Mouse (Mus musculus) MEL (cell line): ENCODE data around the gene Gtsf1. TPM values are rescaled to one million over a fixed set of nuclear protein-coding genes. Genes with fewer than 3 reads are reported as not detected.
A peak's percentile ranks its signal among the peaks of the same experiment; 100 is the strongest.

Source experiments
- DNase-seq: peaks from one replicate; pipeline ENCODE4 v3.0.0; 2011; ENCODE audit warnings: low read depth, low spot score
- H3K27ac ChIP-seq: 2 replicates; pipeline ENCODE4 v1.5.1; 2012; ENCODE audit warnings: low read depth, mild to moderate bottlenecking, control low read depth, low read length, moderate library complexity; ENCODE audit not compliant: control insufficient read depth
- H3K27me3 ChIP-seq, 2 experiments: fragments of 150-350 bp in 1 of 2; sonication (generic) in 1 of 2; 2 replicates each; pipeline ENCODE4 v1.6.1; 2012; ENCODE audit warnings: low read length in 2 of 2, mild to moderate bottlenecking in 2 of 2, improper control_type of control experiment in 1 of 2, moderate library complexity in 1 of 2; ENCODE audit not compliant: insufficient read depth in 2 of 2, control insufficient read depth in 1 of 2
- H3K36me3 ChIP-seq, 2 experiments: 2 replicates each; pipeline ENCODE4 v1.6.1; 2012 to 2014; ENCODE audit warnings: low read length in 2 of 2, improper control_type of control experiment in 1 of 2, inconsistent platforms in 1 of 2, mild to moderate bottlenecking in 1 of 2; ENCODE audit not compliant: insufficient read depth in 2 of 2, control insufficient read depth in 1 of 2
- H3K4me1 ChIP-seq, 2 experiments: fragments of 150-350 bp in 1 of 2; sonication (generic) in 1 of 2; 2 replicates each; pipeline ENCODE4 v1.6.1; 2012; ENCODE audit warnings: low read length in 2 of 2, improper control_type of control experiment in 1 of 2, mild to moderate bottlenecking in 1 of 2; ENCODE audit not compliant: insufficient read depth in 2 of 2, control insufficient read depth in 1 of 2
- H3K4me3 ChIP-seq, 2 experiments: fragments of 150-350 bp in 1 of 2; sonication (generic) in 1 of 2; 2 replicates each; pipeline ENCODE4 v1.5.1; 2012; ENCODE audit warnings: low read depth in 2 of 2, low read length in 2 of 2, mild to moderate bottlenecking in 2 of 2, moderate library complexity in 2 of 2, control low read depth in 1 of 2, improper control_type of control experiment in 1 of 2; ENCODE audit not compliant: control insufficient read depth in 1 of 2, insufficient read depth in 1 of 2
- H3K79me2 ChIP-seq: 2 replicates; pipeline ENCODE4 v1.6.1; 2012; ENCODE audit warnings: mild to moderate bottlenecking, low read length, moderate library complexity; ENCODE audit not compliant: control insufficient read depth, poor library complexity, insufficient read depth
- H3K9ac ChIP-seq: 2 replicates; pipeline ENCODE4 v1.6.1; 2012; ENCODE audit warnings: low read depth, mild to moderate bottlenecking, control low read depth, low read length, moderate library complexity; ENCODE audit not compliant: control insufficient read depth, poor library complexity, severe bottlenecking
- H3K9me3 ChIP-seq: fragments of 150-350 bp; sonication (generic); replicated peaks from 2 replicates; pipeline ENCODE4 v1.6.1; 2012; ENCODE audit warnings: mild to moderate bottlenecking, low read length, improper control_type of control experiment, moderate library complexity; ENCODE audit not compliant: insufficient read depth
- BHLHE40 ChIP-seq: IDR thresholded peaks from 2 replicates; pipeline ENCODE4 v1.6.1; 2012; ENCODE audit warnings: low read depth, mild to moderate bottlenecking, inconsistent platforms, low read length, improper control_type of control experiment, borderline replicate concordance
- CHD1 ChIP-seq: IDR thresholded peaks from 2 replicates; pipeline ENCODE4 v1.6.1; 2012; ENCODE audit warnings: low read depth, mild to moderate bottlenecking, inconsistent platforms, low read length, improper control_type of control experiment
- CHD2 ChIP-seq: IDR thresholded peaks from 2 replicates; pipeline ENCODE4 v1.6.1; 2011; ENCODE audit warnings: low read length, improper control_type of control experiment
- CTCF ChIP-seq, 3 experiments: IDR thresholded peaks in 2 of 3; conservative IDR thresholded peaks in 1 of 3; 2 replicates each; pipeline ENCODE4 v1.5.1; 2011 to 2012; ENCODE audit warnings: low read length in 3 of 3, low read depth in 2 of 3, mild to moderate bottlenecking in 2 of 3, improper control_type of control experiment in 1 of 3, inconsistent platforms in 1 of 3, mixed read lengths in 1 of 3, moderate library complexity in 1 of 3; ENCODE audit not compliant: control insufficient read depth in 1 of 3, insufficient read depth in 1 of 3, poor library complexity in 1 of 3, severe bottlenecking in 1 of 3
- ELF1 ChIP-seq: IDR thresholded peaks from 2 replicates; pipeline ENCODE4 v1.6.1; 2014; ENCODE audit warnings: low read depth, mild to moderate bottlenecking, inconsistent platforms, low read length, improper control_type of control experiment, moderate library complexity
- EP300 ChIP-seq, 2 experiments: IDR thresholded peaks; 2 replicates each; pipeline ENCODE4 v1.6.1; 2011; ENCODE audit warnings: improper control_type of control experiment in 2 of 2, low read length in 2 of 2, low read depth in 1 of 2, mild to moderate bottlenecking in 1 of 2
- GATA1 ChIP-seq: IDR thresholded peaks from 2 replicates; pipeline ENCODE4 v1.6.1; 2011; ENCODE audit warnings: low read depth, low read length, improper control_type of control experiment
- HCFC1 ChIP-seq: IDR thresholded peaks from 2 replicates; pipeline ENCODE4 v1.6.1; 2012; ENCODE audit warnings: low read depth, mild to moderate bottlenecking, inconsistent platforms, low read length, improper control_type of control experiment, moderate library complexity
- JUND ChIP-seq: IDR thresholded peaks from 2 replicates; pipeline ENCODE4 v1.6.1; 2011; ENCODE audit warnings: low read depth, mild to moderate bottlenecking, improper control_type of control experiment, low read length
- MAX ChIP-seq: IDR thresholded peaks from 2 replicates; pipeline ENCODE4 v1.6.1; 2011; ENCODE audit warnings: low read length, improper control_type of control experiment
- MAZ ChIP-seq: IDR thresholded peaks from 2 replicates; pipeline ENCODE4 v1.6.1; 2012; ENCODE audit warnings: low read depth, mild to moderate bottlenecking, inconsistent platforms, low read length, improper control_type of control experiment
- MEF2A ChIP-seq: IDR thresholded peaks from 2 replicates; pipeline ENCODE4 v1.6.1; 2014; ENCODE audit warnings: low read depth, mild to moderate bottlenecking, inconsistent platforms, low read length, improper control_type of control experiment; ENCODE audit not compliant: poor library complexity, insufficient replicate concordance, severe bottlenecking; ENCODE audit errors: extremely low read depth
- MXI1 ChIP-seq: IDR thresholded peaks from 2 replicates; pipeline ENCODE4 v1.6.1; 2011; ENCODE audit warnings: mild to moderate bottlenecking, low read depth, low read length, improper control_type of control experiment
- NELFE ChIP-seq: IDR thresholded peaks from 2 replicates; pipeline ENCODE4 v1.6.1; 2011; ENCODE audit warnings: low read depth, low read length, improper control_type of control experiment
- POLR2AphosphoS2 ChIP-seq: IDR thresholded peaks from 2 replicates; pipeline ENCODE4 v1.6.1; 2011; ENCODE audit warnings: low read length, improper control_type of control experiment
- RAD21 ChIP-seq: IDR thresholded peaks from 2 replicates; pipeline ENCODE4 v1.6.1; 2011; ENCODE audit warnings: mild to moderate bottlenecking, low read depth, low read length, improper control_type of control experiment
- RCOR1 ChIP-seq: IDR thresholded peaks from 2 replicates; pipeline ENCODE4 v1.6.1; 2012; ENCODE audit warnings: low read depth, mild to moderate bottlenecking, inconsistent platforms, low read length, improper control_type of control experiment
- SMC3 ChIP-seq: IDR thresholded peaks from 2 replicates; pipeline ENCODE4 v1.6.1; 2011; ENCODE audit warnings: low read depth, low read length, improper control_type of control experiment
- TBP ChIP-seq: IDR thresholded peaks from 2 replicates; pipeline ENCODE4 v1.8.0; 2011; ENCODE audit warnings: low read depth, low read length, improper control_type of control experiment
- TCF12 ChIP-seq: IDR thresholded peaks from 2 replicates; pipeline ENCODE4 v1.6.1; 2014; ENCODE audit warnings: low read depth, mild to moderate bottlenecking, inconsistent platforms, low read length, improper control_type of control experiment, moderate library complexity
- UBTF ChIP-seq: IDR thresholded peaks from 2 replicates; pipeline ENCODE4 v1.6.1; 2012; ENCODE audit warnings: low read depth, mild to moderate bottlenecking, inconsistent platforms, low read length, improper control_type of control experiment, moderate library complexity, borderline replicate concordance; ENCODE audit not compliant: insufficient read depth
- USF1 ChIP-seq: IDR thresholded peaks from 2 replicates; pipeline ENCODE4 v1.6.1; 2014; ENCODE audit warnings: low read depth, mild to moderate bottlenecking, inconsistent platforms, low read length, improper control_type of control experiment, moderate library complexity
- ZC3H11A ChIP-seq: IDR thresholded peaks from 2 replicates; pipeline ENCODE4 v1.6.1; 2012; ENCODE audit warnings: low read depth, mild to moderate bottlenecking, inconsistent platforms, low read length, improper control_type of control experiment
- ZKSCAN1 ChIP-seq: IDR thresholded peaks from 2 replicates; pipeline ENCODE4 v1.6.1; 2012; ENCODE audit warnings: low read depth, mild to moderate bottlenecking, inconsistent platforms, low read length, improper control_type of control experiment, moderate library complexity
- polyA plus RNA-seq, 2 experiments: library from polyadenylated mRNA; stranded (reverse) in 1 of 2; unstranded in 1 of 2; fragments of >175 nt in 1 of 2; fragments of >200 nt in 1 of 2; gene quantifications; 2 replicates each; pipeline versions ENCODE4 v1.2.1 to v1.2.4; 2012; ENCODE audit warnings: low replicate concordance in 2 of 2, low read depth in 1 of 2; ENCODE audit not compliant: insufficient read length in 2 of 2, insufficient read depth in 1 of 2, missing spikeins in 1 of 2
- total RNA-seq: library from RNA; depleted of rRNA; stranded (reverse); fragments of 300-350 nt; gene quantifications from 2 replicates; pipeline ENCODE4 v1.2.3, GENCODE M21; 2012

Gene Gtsf1
- total and polyA plus RNA-seq, 3 experiments, result 0.15 TPM; not detected in 2

GRCm38 (mm10) chr15:103401361-103401760 lies 28.9 kb downstream of the Gtsf1 start:
- Histone ChIP-seq H3K27ac (no peak overlapping the region), H3K27me3 (peaks cover 0 to 9% of the 10 kb centered on the region in 2 experiments; a peak in 3 of 4 replicates), H3K4me1 (no peaks in the 10 kb centered on the region), H3K36me3 (no peaks in the 10 kb centered on the region), H3K79me2 (no peaks in the 10 kb centered on the region), H3K4me3 (no peak overlapping the region), H3K9ac (no peak overlapping the region), H3K9me3 (no peaks in the 10 kb centered on the region)
- TF ChIP-seq JUND (no peak), GATA1 (no peak), CTCF (IDR thresholded peaks at IDR 0.05 in 2 of 3, conservative IDR thresholded peaks at IDR 0.05 in 1 of 3; ENCODE audit: control insufficient read depth in 1 of 3, insufficient read depth in 1 of 3, low read depth in 2 of 3, low read length in 3 of 3, poor library complexity in 1 of 3, severe bottlenecking in 1 of 3) (no peak), HCFC1 (no peak)
- DNase-seq, result no peak

DNA sequence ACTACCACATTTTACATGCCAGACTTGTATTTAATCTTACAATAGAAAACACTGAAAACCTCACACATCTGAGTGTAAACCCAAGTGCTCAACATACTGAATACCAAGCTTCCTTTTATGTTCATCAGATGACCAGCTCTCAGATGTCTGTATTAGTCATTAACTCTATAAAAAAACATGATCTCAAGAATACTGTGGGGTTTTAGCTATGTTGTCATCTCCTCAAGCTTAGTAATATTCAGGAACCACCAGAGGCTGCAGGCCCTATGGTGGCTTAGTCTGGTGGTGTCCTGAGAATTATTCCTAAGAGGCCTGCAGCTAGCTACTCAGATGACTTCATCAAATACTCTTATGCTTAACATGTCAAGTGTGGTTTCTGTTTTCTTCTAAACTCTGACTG lies 36.7 kb downstream of the Gtsf1 start:
- no peak overlapping the region for H3K27ac ChIP-seq
- H3K27me3 ChIP-seq, result peaks cover 0 to 2% of the 10 kb centered on the region in 2 experiments; a peak in 2 of 4 replicates
- H3K9ac ChIP-seq, result no peak overlapping the region
- H3K79me2 ChIP-seq, result no peaks in the 10 kb centered on the region
- no peaks in the 10 kb centered on the region for H3K9me3 ChIP-seq
- H3K4me3 ChIP-seq, result no peak overlapping the region
- H3K36me3 ChIP-seq, result no peaks in the 10 kb centered on the region
- no peaks in the 10 kb centered on the region for H3K4me1 ChIP-seq
- no peak for DNase-seq
- TF ChIP-seq NELFE (no peak), MXI1 (no peak), RAD21 (no peak), USF1 (no peak), CHD1 (no peak), MAX (no peak), POLR2AphosphoS2 (no peak), SMC3 (no peak), UBTF (no peak), RCOR1 (no peak), TBP (no peak)

GRCm38 (mm10) chr15:103388556-103389145 lies 41.6 kb downstream of the Gtsf1 start:
- peak; percentile 48 for DNase-seq
- no peak overlapping the region for H3K4me3 ChIP-seq
- H3K27me3 ChIP-seq, result peaks cover 0 to 2% of the 10 kb centered on the region in 2 experiments; a peak in 2 of 4 replicates
- H3K36me3 ChIP-seq, result no peaks in the 10 kb centered on the region
- peaks cover 0 to 2% of the 10 kb centered on the region in 2 experiments; a peak in 1 of 4 replicates for H3K4me1 ChIP-seq
- no peaks in the 10 kb centered on the region for H3K79me2 ChIP-seq
- H3K9me3 ChIP-seq, result no peaks in the 10 kb centered on the region
- H3K27ac ChIP-seq, result no peak overlapping the region
- no peak overlapping the region for H3K9ac ChIP-seq
- TF ChIP-seq MAZ, result no peak
- no peak for TF ChIP-seq MEF2A
- no peak for TF ChIP-seq GATA1
- no peak for TF ChIP-seq BHLHE40
- TF ChIP-seq MXI1, result no peak
- no peak for TF ChIP-seq CHD2
- no peak for TF ChIP-seq EP300 (IDR thresholded peaks at IDR 0.05; ENCODE audit: low read depth in 1 of 2, low read length in 2 of 2)
- TF ChIP-seq USF1, result no peak
- TF ChIP-seq UBTF, result no peak
- no peak for TF ChIP-seq NELFE
- TF ChIP-seq HCFC1, result no peak
- no peak for TF ChIP-seq ZKSCAN1
- TF ChIP-seq ZC3H11A, result peak; percentile 27; the same call in 1 of the 2 replicates
- TF ChIP-seq ELF1, result no peak
- no peak for TF ChIP-seq POLR2AphosphoS2
- no peak for TF ChIP-seq RCOR1
- no peak for TF ChIP-seq TCF12
- peak; percentile 23 to 53 (median 34); a peak in 4 of 6 replicates for TF ChIP-seq CTCF (IDR thresholded peaks at IDR 0.05 in 2 of 3, conservative IDR thresholded peaks at IDR 0.05 in 1 of 3; ENCODE audit: control insufficient read depth in 1 of 3, insufficient read depth in 1 of 3, low read depth in 2 of 3, low read length in 3 of 3, poor library complexity in 1 of 3, severe bottlenecking in 1 of 3)
- peak; percentile 48 for TF ChIP-seq SMC3
